ENCODE assay signal across 26 mouse cellular contexts in genomic region chr15:12506514-12506913, GRCm38 (mm10).
DNase-seq lines count a peak whose midpoint lies in the region; ATAC-seq and TF ChIP-seq lines count a peak whose summit lies in the region.
"Had no signal": no experiment of that assay in that cellular context is flagged by ENCODE, and none has a peak within 500 bp of the region (broad histone marks: within the 10 kb centered on the region; RNA-seq: fewer than 3 reads in every experiment).

No protein-coding gene starts in this region.

- no peak overlapping the region for H3K27ac ChIP-seq in hindbrain, embryonic 16.5 days (ENCODE audit: low read depth, low read length)
- no peak overlapping the region for H3K27ac ChIP-seq in midbrain, postnatal 0 days (ENCODE audit: low read depth, low read length)
- H3K27ac ChIP-seq in left cerebral cortex, adult 2 months, result no peak overlapping the region
- H3K27ac ChIP-seq: embryonic facial prominence, embryonic 15.5 days; gastrocnemius, adult 2 months; intestine, embryonic 15.5 days; limb, embryonic 12.5 days; stomach, embryonic 15.5 days had no signal

- H3K4me2 ChIP-seq in hindbrain, embryonic 16.5 days (ENCODE audit: low read length), result peak overlapping the region; percentile 11; the same call in 1 of the 2 replicates
- H3K4me2 ChIP-seq in midbrain, postnatal 0 days (ENCODE audit: low read depth, low read length, poor library complexity, severe bottlenecking), result no peak overlapping the region
- H3K4me2 ChIP-seq: embryonic facial prominence, embryonic 15.5 days; intestine, embryonic 15.5 days; limb, embryonic 12.5 days; liver, embryonic 11.5 days; stomach, embryonic 15.5 days had no signal

- intact Hi-C loops in left cerebral cortex, adult 2 months (cut with DNase I), result no loop called here
- intact Hi-C loops in left cerebral cortex, postnatal 10 days (cut with DNase I), result no loop called here

- no peak for TF ChIP-seq CTCF in midbrain, postnatal 0 days (IDR thresholded peaks at IDR 0.05)
- TF ChIP-seq CTCF in left cerebral cortex, adult 2 months (IDR thresholded peaks at IDR 0.05), result no peak

- H3K4me3 ChIP-seq in hindbrain, embryonic 16.5 days (ENCODE audit: low read length), result no peak overlapping the region
- H3K4me3 ChIP-seq in midbrain, postnatal 0 days (ENCODE audit: low read depth, low read length), result no peak overlapping the region
- no peak overlapping the region for H3K4me3 ChIP-seq in left cerebral cortex, adult 2 months
- H3K4me3 ChIP-seq: embryonic facial prominence, embryonic 15.5 days; gastrocnemius, adult 2 months; heart, embryonic 10.5 days; intestine, embryonic 15.5 days; limb, embryonic 12.5 days; stomach, embryonic 15.5 days had no signal

- H3K9me3 ChIP-seq in hindbrain, embryonic 16.5 days (ENCODE audit: control insufficient read depth, low read length), result no peaks in the 10 kb centered on the region
- no peaks in the 10 kb centered on the region for H3K9me3 ChIP-seq in midbrain, postnatal 0 days (ENCODE audit: low read length)
- H3K9me3 ChIP-seq: embryonic facial prominence, embryonic 15.5 days; heart, embryonic 10.5 days; intestine, embryonic 15.5 days; limb, embryonic 12.5 days; stomach, embryonic 15.5 days had no signal

- H3K27me3 ChIP-seq in hindbrain, embryonic 16.5 days (replicated peaks; ENCODE audit: control insufficient read depth, insufficient read depth, low read length), result no peaks in the 10 kb centered on the region
- no peaks in the 10 kb centered on the region for H3K27me3 ChIP-seq in midbrain, postnatal 0 days (ENCODE audit: insufficient read depth, low read length)
- H3K27me3 ChIP-seq: embryonic facial prominence, embryonic 15.5 days; intestine, embryonic 15.5 days; limb, embryonic 12.5 days; stomach, embryonic 15.5 days had no signal

- H3K9ac ChIP-seq in hindbrain, embryonic 16.5 days (ENCODE audit: low read depth, low read length), result no peak overlapping the region
- H3K9ac ChIP-seq in midbrain, postnatal 0 days (replicated peaks; ENCODE audit: low read length, poor library complexity, severe bottlenecking), result no peak overlapping the region
- H3K9ac ChIP-seq: embryonic facial prominence, embryonic 15.5 days; forebrain, postnatal 0 days; intestine, embryonic 15.5 days; limb, embryonic 12.5 days; liver, postnatal 0 days; stomach, embryonic 15.5 days had no signal

- WGBS in hindbrain, embryonic 16.5 days, result 61% methylated on average over 10 of the region's 10 CpGs
- WGBS in midbrain, postnatal 0 days, result 45% methylated on average over 10 of the region's 10 CpGs

- ATAC-seq in frontal cortex, adult (ENCODE audit: low TSS enrichment), result peak; percentile 82
- ATAC-seq in hindbrain, embryonic 16.5 days, result peak; percentile 18
- no peak; the same call in 1 of the 2 replicates for ATAC-seq in midbrain, postnatal 0 days (ENCODE audit: low FRiP score)
- ATAC-seq: CD4-positive, CD25-positive, alpha-beta regulatory T cell, adult 4 months; forebrain, postnatal 0 days; intestine, embryonic 15.5 days; liver, postnatal 0 days; lung, postnatal 0 days had no signal

- no peak for DNase-seq in frontal cortex, postnatal 25 days (ENCODE audit: low spot score in 2 of 2)
- DNase-seq in brain, adult 2 months (ENCODE audit: low read depth, low spot score), result peak; percentile 43
- peak; percentile 21 for DNase-seq in midbrain, postnatal 0 days (ENCODE audit: low spot score)
- DNase-seq in left cerebral cortex, adult 2 months (ENCODE audit: extremely low spot score in 1 of 2, low spot score in 2 of 2), result no peak
- DNase-seq in left cerebral cortex, postnatal 10 days (ENCODE audit: extremely low spot score in 1 of 2, low spot score in 2 of 2), result no peak
- DNase-seq: adrenal gland, postnatal 14 days; cerebellum, adult 8-10 months; cerebellum, postnatal 36 days; embryo, embryonic 11 days; forebrain, postnatal 0 days; gastrocnemius, adult 2 months; heart, postnatal 4 days; kidney, adult 8-10 months; kidney, postnatal 14 days; liver, postnatal 0 days; thymus, postnatal 4 days had no signal

- peaks cover 16% of the 10 kb centered on the region for H3K4me1 ChIP-seq in hindbrain, embryonic 16.5 days (ENCODE audit: control insufficient read depth, insufficient read depth, low read depth, low read length)
- 0 out of 2 replicates have a peak, but pooled peaks cover 6% of the 10 kb centered on the region for H3K4me1 ChIP-seq in midbrain, postnatal 0 days (ENCODE audit: insufficient read depth, low read length)
- H3K4me1 ChIP-seq: embryonic facial prominence, embryonic 15.5 days; intestine, embryonic 15.5 days; stomach, embryonic 15.5 days had no signal

- no peaks in the 10 kb centered on the region for H3K36me3 ChIP-seq in hindbrain, embryonic 16.5 days (ENCODE audit: control insufficient read depth, insufficient read depth, low read length)
- no peaks in the 10 kb centered on the region for H3K36me3 ChIP-seq in midbrain, postnatal 0 days (ENCODE audit: insufficient read depth, low read length)
- H3K36me3 ChIP-seq: embryonic facial prominence, embryonic 15.5 days; heart, embryonic 10.5 days; intestine, embryonic 15.5 days; limb, embryonic 12.5 days; stomach, embryonic 15.5 days had no signal

Comparison
In these comparisons a context has a peak if more than half of its experiments do, and no peak if none do; other contexts are left out.
1. DNase-seq: peak in brain, adult 2 months (single experiment) and midbrain, postnatal 0 days (single experiment); none in frontal cortex, postnatal 25 days (0 of 2), left cerebral cortex, adult 2 months (0 of 2) and left cerebral cortex, postnatal 10 days (0 of 2).